Mouse (Mus musculus) spleen, adult 2 months (tissue): ENCODE measurements at regions not wholly inside any gene's neighbourhood (a gene's known extent, or its start where the extent isn't known, plus 50 kb on each side); places are given as distances from the start of the nearest gene placed in this dataset.

ENCODE experiments used
- DNase-seq, 2 experiments: peaks; one replicate each; pipeline versions ENCODE4 v3.0.0 to v3.0.0-alpha.2; 2012 to 2021; ENCODE audit warnings: low spot score in 2 of 2, low read depth in 1 of 2
- H3K27ac ChIP-seq: fragments of 200-500 bp; 2 replicates; pipeline ENCODE4 v1.5.1; 2012; ENCODE audit warnings: low read length, inconsistent platforms; ENCODE audit not compliant: insufficient read depth
- H3K27me3 ChIP-seq: fragments of 200-500 bp; 2 replicates; pipeline ENCODE4 v1.6.1; 2012; ENCODE audit warnings: mild to moderate bottlenecking, moderate library complexity, low read length, inconsistent platforms; ENCODE audit not compliant: control insufficient read depth, insufficient read depth
- H3K36me3 ChIP-seq: fragments of 200-500 bp; 2 replicates; pipeline ENCODE4 v1.6.1; 2012; ENCODE audit warnings: mild to moderate bottlenecking, low read length, inconsistent platforms; ENCODE audit not compliant: control insufficient read depth, insufficient read depth
- H3K4me1 ChIP-seq: fragments of 200-500 bp; 2 replicates; pipeline ENCODE4 v1.6.1; 2011; ENCODE audit warnings: inconsistent platforms; ENCODE audit not compliant: control insufficient read depth, insufficient read depth, insufficient read length
- H3K4me3 ChIP-seq: fragments of 200-500 bp; 2 replicates; pipeline ENCODE4 v1.5.1; 2011; ENCODE audit warnings: mild to moderate bottlenecking, inconsistent platforms; ENCODE audit not compliant: insufficient read depth, insufficient read length; ENCODE audit errors: extremely low read depth
- CTCF ChIP-seq: fragments of 200-500 bp; IDR thresholded peaks from 2 replicates; pipeline ENCODE4 v1.5.1; 2011; ENCODE audit warnings: mild to moderate bottlenecking, inconsistent platforms; ENCODE audit not compliant: insufficient read depth, insufficient read length, insufficient replicate concordance; ENCODE audit errors: extremely low read depth
- POLR2A ChIP-seq: fragments of 200-500 bp; IDR thresholded peaks from 2 replicates; pipeline ENCODE4 v1.6.1; 2011; ENCODE audit warnings: low read depth, low read length, inconsistent platforms
- WGBS: fragments of 180-500 bp; shearing (Covaris S2); methylation state at CpG from one replicate; pipeline ENCODE4 v1.1.7; 2018; 5-methylcytosine and 5-hydroxymethylcytosine counted together

DNA sequence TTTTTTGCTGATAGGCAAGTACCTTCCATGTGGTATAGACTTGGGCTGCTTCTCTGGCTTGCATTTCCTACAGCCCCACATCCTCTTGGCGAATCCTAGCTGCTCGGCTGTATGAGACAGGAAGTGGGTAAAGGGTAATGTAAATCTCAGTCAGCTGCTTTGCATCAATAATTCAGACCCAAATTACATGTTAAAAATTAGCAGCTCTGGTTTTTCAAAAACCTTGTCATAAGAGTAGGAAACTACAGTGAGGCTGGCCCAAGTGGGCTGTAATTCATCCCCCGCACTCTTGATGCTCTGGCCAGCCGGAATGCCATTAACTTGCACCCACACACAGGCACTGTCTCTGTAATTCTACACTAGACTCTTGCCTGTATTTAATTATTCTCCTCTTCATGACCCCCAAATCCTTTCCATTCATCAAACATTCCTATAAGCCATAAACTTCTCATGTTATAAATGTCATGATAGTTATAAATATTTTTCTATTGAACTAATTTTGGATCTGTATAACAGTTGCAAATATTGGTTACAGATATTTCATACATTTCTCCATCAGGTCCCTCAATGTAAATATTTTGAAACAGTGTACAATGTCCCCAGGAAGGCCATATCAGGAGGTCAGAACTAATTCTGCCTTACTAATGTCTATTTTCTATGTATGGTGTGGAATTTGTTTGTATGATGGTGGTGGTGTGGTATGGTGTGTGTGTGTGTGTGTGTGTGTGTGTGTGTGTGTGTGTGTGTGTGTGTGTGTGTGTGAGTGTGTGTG lies 261.0 kb upstream of the Cxadr start:
- Histone ChIP-seq H3K4me3 (no peak overlapping the region), H3K4me1 (no peaks in the 10 kb centered on the region), H3K27ac (no peak overlapping the region), H3K27me3 (no peaks in the 10 kb centered on the region), H3K36me3 (no peaks in the 10 kb centered on the region)
- 65% methylated on average over 4 of the region's 4 CpGs for whole genome bisulfite sequencing
- DNase-seq = no peak
- TF ChIP-seq CTCF = no peak
- TF ChIP-seq POLR2A = no peak

DNA sequence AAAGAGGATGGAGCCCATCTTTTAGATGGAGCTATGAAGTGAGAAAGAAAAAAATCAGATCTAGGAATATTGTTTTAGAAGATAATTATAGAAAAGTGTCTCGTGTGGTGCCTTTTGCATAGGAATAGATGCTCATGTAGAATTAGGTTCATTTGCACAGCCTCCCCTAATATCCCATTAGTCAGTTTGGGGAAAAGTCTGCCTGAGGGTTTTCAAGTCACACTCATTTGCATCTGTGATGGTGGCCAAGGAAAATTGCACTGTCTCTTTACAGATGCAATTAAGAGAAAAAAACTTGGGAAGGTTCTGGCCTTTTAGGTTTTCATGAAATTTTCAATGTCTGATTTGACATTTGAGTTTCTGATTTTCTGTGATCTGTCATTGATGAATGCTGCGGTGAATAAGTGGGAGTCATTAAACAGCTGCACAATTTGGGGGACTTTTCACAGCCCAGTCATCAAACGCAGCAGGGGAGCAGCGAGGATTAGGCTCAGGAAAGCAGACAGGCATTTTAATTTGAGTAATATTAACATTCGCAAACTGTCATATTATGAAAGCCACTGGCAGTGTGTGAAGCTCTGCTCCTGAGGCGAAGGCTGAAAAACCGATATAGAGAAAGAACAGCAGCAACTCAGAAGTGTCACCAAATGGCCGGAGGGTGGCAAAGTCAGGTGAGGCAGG lies 281.5 kb upstream of the Cxadr start:
- Histone ChIP-seq H3K27me3 (no peaks in the 10 kb centered on the region), H3K4me3 (no peak overlapping the region), H3K4me1 (no peaks in the 10 kb centered on the region), H3K27ac (no peak overlapping the region), H3K36me3 (no peaks in the 10 kb centered on the region)
- no peak for DNase-seq
- TF ChIP-seq POLR2A (no peak), CTCF (no peak)
- WGBS = 75% methylated on average over 8 of the region's 8 CpGs

DNA sequence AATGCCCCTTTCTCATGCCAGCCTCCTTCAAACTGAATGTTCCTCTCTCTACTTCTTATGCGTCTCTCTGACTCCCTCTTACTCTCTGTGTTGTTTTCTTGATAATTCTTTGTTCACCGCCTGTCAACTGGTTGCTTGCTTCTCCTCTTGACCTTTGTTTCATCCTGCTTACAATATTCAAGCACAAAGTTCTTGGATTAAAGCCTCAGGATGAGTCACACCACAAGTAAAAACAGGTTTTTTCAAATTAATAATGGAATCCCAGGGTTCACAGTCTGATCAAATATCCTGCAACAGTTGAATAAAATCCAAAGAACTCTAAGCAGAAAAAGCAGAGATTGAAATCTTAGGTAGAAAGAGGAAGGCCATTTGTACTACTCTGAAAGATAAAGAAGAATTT lies 285.9 kb upstream of the Cxadr start:
- Histone ChIP-seq H3K36me3 (no peaks in the 10 kb centered on the region), H3K27ac (no peak overlapping the region), H3K27me3 (no peaks in the 10 kb centered on the region), H3K4me1 (no peaks in the 10 kb centered on the region), H3K4me3 (no peak overlapping the region)
- DNase-seq = no peak
- WGBS = 76% methylated on average over 2 of the region's 2 CpGs
- TF ChIP-seq POLR2A (no peak), CTCF (no peak)

DNA sequence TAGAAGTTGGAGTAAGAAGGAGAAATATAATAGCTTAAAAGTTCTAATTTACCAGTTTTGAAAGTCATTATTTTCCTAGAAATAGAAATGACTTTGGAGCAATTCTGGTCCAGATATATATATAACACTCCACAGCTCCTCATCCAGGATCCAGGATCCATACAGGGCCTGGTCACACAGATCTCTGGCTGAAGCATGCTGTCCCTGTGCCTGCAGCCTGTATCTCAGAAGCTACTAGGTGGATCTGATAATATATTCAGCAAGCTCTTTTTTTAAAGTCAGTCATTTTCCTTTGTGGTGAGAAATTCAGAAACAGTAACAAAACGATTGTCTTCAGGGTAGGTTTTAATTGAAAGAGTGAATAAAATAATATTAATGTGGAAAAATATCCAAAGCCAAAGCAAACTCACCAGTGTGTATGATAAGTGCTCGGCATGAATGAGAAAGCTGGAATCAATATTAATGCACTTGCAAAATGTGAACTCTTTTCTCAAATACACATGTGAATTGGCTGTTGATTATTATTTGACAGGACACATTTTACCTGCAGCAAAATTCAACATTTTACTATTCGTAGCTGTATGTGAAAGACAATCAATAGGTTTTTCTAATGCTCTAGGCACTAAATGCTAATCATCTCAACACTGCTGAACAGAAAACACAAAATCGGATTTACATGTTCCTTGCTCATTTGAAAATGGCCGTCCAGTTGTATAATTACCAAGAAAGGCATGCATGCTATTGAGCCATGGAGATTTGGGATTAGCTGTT lies 288.1 kb upstream of the Cxadr start:
- Histone ChIP-seq H3K4me3 (no peak overlapping the region), H3K36me3 (no peaks in the 10 kb centered on the region), H3K4me1 (no peaks in the 10 kb centered on the region), H3K27ac (no peak overlapping the region), H3K27me3 (no peaks in the 10 kb centered on the region)
- 88% methylated on average over 5 of the region's 5 CpGs for WGBS
- TF ChIP-seq POLR2A (no peak), CTCF (no peak)
- no peak for DNase-seq

DNA sequence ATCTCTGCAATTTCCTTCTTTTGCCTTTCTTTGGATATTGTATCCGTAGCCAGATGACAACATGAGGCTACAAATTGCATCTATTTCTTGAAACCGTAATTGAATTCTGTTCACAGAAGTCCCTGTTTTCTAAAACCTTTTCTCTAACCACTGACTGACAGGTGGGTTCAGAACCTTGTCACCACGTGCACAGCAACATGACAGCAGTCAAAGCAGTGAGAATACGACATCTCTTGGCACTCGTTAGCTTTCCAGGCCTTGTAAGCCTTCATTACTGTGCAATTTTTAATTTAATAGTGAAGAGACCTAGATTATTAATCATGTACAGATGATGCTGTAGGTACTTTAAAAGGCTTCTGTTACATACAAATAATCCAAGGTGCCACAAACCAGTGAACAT lies 297.3 kb upstream of the Cxadr start:
- TF ChIP-seq POLR2A (no peak), CTCF (no peak)
- WGBS = 80% methylated on average over 5 of the region's 5 CpGs
- H3K4me3 ChIP-seq = no peak overlapping the region
- H3K36me3 ChIP-seq = no peaks in the 10 kb centered on the region
- DNase-seq = no peak
- H3K27me3 ChIP-seq = no peaks in the 10 kb centered on the region
- H3K4me1 ChIP-seq = no peaks in the 10 kb centered on the region
- H3K27ac ChIP-seq = no peak overlapping the region

DNA sequence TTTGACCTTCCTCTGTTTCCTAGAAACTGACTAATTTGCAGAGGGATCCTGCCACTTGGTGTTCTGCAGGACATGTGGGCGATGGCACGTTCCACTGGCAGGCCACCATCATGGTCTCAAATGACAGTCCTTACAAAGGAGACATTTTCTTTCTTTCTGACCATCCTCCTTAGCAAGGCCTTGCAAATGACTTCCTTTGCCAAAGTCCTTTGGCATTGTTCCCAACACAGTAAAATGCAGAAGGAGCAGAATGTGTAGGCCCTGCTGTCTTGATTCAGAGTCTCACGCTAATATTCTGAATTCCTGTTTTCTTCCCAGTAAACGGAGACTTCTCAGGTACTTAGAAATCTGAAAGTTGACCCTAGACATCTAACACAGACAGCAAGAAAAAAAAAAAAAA lies 308.3 kb upstream of the Cxadr start:
- no peak for TF ChIP-seq POLR2A
- no peak for TF ChIP-seq CTCF
- no peaks in the 10 kb centered on the region for H3K4me1 ChIP-seq
- H3K4me3 ChIP-seq = no peak overlapping the region
- H3K36me3 ChIP-seq = no peaks in the 10 kb centered on the region
- no peak overlapping the region for H3K27ac ChIP-seq
- no peak for DNase-seq
- WGBS = 85% methylated on average over 4 of the region's 4 CpGs
- H3K27me3 ChIP-seq = no peaks in the 10 kb centered on the region
